Mouse (Mus musculus): ENCODE measurements around the gene Pabpc4. TPM values are rescaled to one million over a fixed set of nuclear protein-coding genes. Genes with fewer than 3 reads are reported as not detected.

Pabpc4 gene
- polyA plus RNA-seq (2014; fragmentation: Nextera tagmentation; extraction: Ambion mirVana), result 60.4 and 60.8 TPM in 2 replicates

- Histone ChIP-seq H3K27me3 (replicated peaks; ENCODE audit: control insufficient read depth, insufficient read depth, low read length) (no peaks in the 10 kb centered on the region), H3K27ac (replicated peaks; ENCODE audit: low read depth, low read length) (no peak within 1 kb of the TSS), H3K4me2 (ENCODE audit: low read depth, low read length) (no peak within 1 kb of the TSS), H3K9me3 (ENCODE audit: control insufficient read depth, low read length) (no peaks in the 10 kb centered on the region), H3K9ac (ENCODE audit: low read depth, low read length) (no peak within 1 kb of the TSS), H3K4me3 (ENCODE audit: low read depth, low read length) (no peak within 1 kb of the TSS), H3K36me3 (ENCODE audit: control insufficient read depth, insufficient read depth, low read length) (no peaks in the 10 kb centered on the region), H3K4me1 (ENCODE audit: control insufficient read depth, insufficient read depth, low read length) (no peaks in the 10 kb centered on the region)
- 74% methylated on average over 5 of the region's 5 CpGs for WGBS
- DNase-seq (ENCODE audit: low spot score) (no peak), ATAC-seq (ENCODE audit: low read depth) (no peak)
Observed at GRCm38 (mm10) chr4:123261721-123262401, at the start of gene Pabpc4. Pabpc4 (plus strand) TSS chr4:123262351.

GRCm38 (mm10) chr4:123213975-123214374 lies 48.2 kb upstream of the Pabpc4 start:
- no peak for ATAC-seq (ENCODE audit: low read depth)
- 86% methylated on average over 9 of the region's 9 CpGs for WGBS

GRCm38 (mm10) chr4:123215367-123215766 lies 46.8 kb upstream of the Pabpc4 start:
- WGBS, result 61% methylated on average over 1 of the region's 1 CpGs
- no peaks in the 10 kb centered on the region for H3K27me3 ChIP-seq (replicated peaks; ENCODE audit: control insufficient read depth, insufficient read depth, low read length)

More at GRCm38 (mm10) chr4:123213975-123214374, 48.2 kb upstream of the Pabpc4 start:
- no peak for DNase-seq (ENCODE audit: low spot score)
- Histone ChIP-seq H3K27ac (replicated peaks; ENCODE audit: low read depth, low read length) (no peak overlapping the region), H3K4me1 (ENCODE audit: control insufficient read depth, insufficient read depth, low read length) (no peaks in the 10 kb centered on the region), H3K9me3 (ENCODE audit: control insufficient read depth, low read length) (no peaks in the 10 kb centered on the region), H3K4me2 (ENCODE audit: low read depth, low read length) (no peak overlapping the region), H3K27me3 (replicated peaks; ENCODE audit: control insufficient read depth, insufficient read depth, low read length) (no peaks in the 10 kb centered on the region), H3K36me3 (ENCODE audit: control insufficient read depth, insufficient read depth, low read length) (no peaks in the 10 kb centered on the region), H3K4me3 (ENCODE audit: low read depth, low read length) (no peak overlapping the region), H3K9ac (ENCODE audit: low read depth, low read length) (no peak overlapping the region)

GRCm38 (mm10) chr4:123216782-123217181 lies 45.4 kb upstream of the Pabpc4 start:
- H3K4me2 ChIP-seq (ENCODE audit: low read depth, low read length), result no peak overlapping the region
- no peak overlapping the region for H3K9ac ChIP-seq (ENCODE audit: low read depth, low read length)
- no peaks in the 10 kb centered on the region for H3K36me3 ChIP-seq (ENCODE audit: control insufficient read depth, insufficient read depth, low read length)
- H3K4me1 ChIP-seq (ENCODE audit: control insufficient read depth, insufficient read depth, low read length), result no peaks in the 10 kb centered on the region
- H3K4me3 ChIP-seq (ENCODE audit: low read depth, low read length), result no peak overlapping the region
- H3K9me3 ChIP-seq (ENCODE audit: control insufficient read depth, low read length), result no peaks in the 10 kb centered on the region
- no peak overlapping the region for H3K27ac ChIP-seq (replicated peaks; ENCODE audit: low read depth, low read length)
- 11% methylated on average over 1 of the region's 1 CpGs for WGBS
- DNase-seq (ENCODE audit: low spot score), result no peak
- ATAC-seq (ENCODE audit: low read depth), result no peak
- H3K27me3 ChIP-seq (replicated peaks; ENCODE audit: control insufficient read depth, insufficient read depth, low read length), result no peaks in the 10 kb centered on the region

More at GRCm38 (mm10) chr4:123215367-123215766, 46.8 kb upstream of the Pabpc4 start:
- H3K4me3 ChIP-seq (ENCODE audit: low read depth, low read length), result no peak overlapping the region
- ATAC-seq (ENCODE audit: low read depth) (no peak), DNase-seq (ENCODE audit: low spot score) (no peak)
- H3K4me2 ChIP-seq (ENCODE audit: low read depth, low read length), result no peak overlapping the region
- no peak overlapping the region for H3K27ac ChIP-seq (replicated peaks; ENCODE audit: low read depth, low read length)
- no peaks in the 10 kb centered on the region for H3K9me3 ChIP-seq (ENCODE audit: control insufficient read depth, low read length)
- H3K36me3 ChIP-seq (ENCODE audit: control insufficient read depth, insufficient read depth, low read length), result no peaks in the 10 kb centered on the region
- H3K4me1 ChIP-seq (ENCODE audit: control insufficient read depth, insufficient read depth, low read length), result no peaks in the 10 kb centered on the region
- no peak overlapping the region for H3K9ac ChIP-seq (ENCODE audit: low read depth, low read length)

- Histone ChIP-seq H3K4me3 (ENCODE audit: low read depth, low read length) (no peak overlapping the region), H3K4me2 (ENCODE audit: low read depth, low read length) (no peak overlapping the region), H3K9me3 (ENCODE audit: control insufficient read depth, low read length) (no peaks in the 10 kb centered on the region), H3K9ac (ENCODE audit: low read depth, low read length) (no peak overlapping the region), H3K27me3 (replicated peaks; ENCODE audit: control insufficient read depth, insufficient read depth, low read length) (no peaks in the 10 kb centered on the region), H3K27ac (replicated peaks; ENCODE audit: low read depth, low read length) (no peak overlapping the region), H3K36me3 (ENCODE audit: control insufficient read depth, insufficient read depth, low read length) (no peaks in the 10 kb centered on the region), H3K4me1 (ENCODE audit: control insufficient read depth, insufficient read depth, low read length) (no peaks in the 10 kb centered on the region)
- ATAC-seq (ENCODE audit: low read depth) (peak; percentile 89), DNase-seq (ENCODE audit: low spot score) (peak; percentile 55)
- WGBS, result 70% methylated on average over 15 of the region's 15 CpGs
Observed at GRCm38 (mm10) chr4:123219720-123220357, 42.3 kb upstream of the Pabpc4 start.

GRCm38 (mm10) chr4:123220637-123221036 lies 41.5 kb upstream of the Pabpc4 start:
- WGBS, result 71% methylated on average over 4 of the region's 4 CpGs
- Histone ChIP-seq H3K27me3 (replicated peaks; ENCODE audit: control insufficient read depth, insufficient read depth, low read length) (no peaks in the 10 kb centered on the region), H3K36me3 (ENCODE audit: control insufficient read depth, insufficient read depth, low read length) (no peaks in the 10 kb centered on the region), H3K4me3 (ENCODE audit: low read depth, low read length) (no peak overlapping the region), H3K4me1 (ENCODE audit: control insufficient read depth, insufficient read depth, low read length) (no peaks in the 10 kb centered on the region), H3K9ac (ENCODE audit: low read depth, low read length) (no peak overlapping the region), H3K9me3 (ENCODE audit: control insufficient read depth, low read length) (no peaks in the 10 kb centered on the region), H3K27ac (replicated peaks; ENCODE audit: low read depth, low read length) (no peak overlapping the region), H3K4me2 (ENCODE audit: low read depth, low read length) (no peak overlapping the region)
- ATAC-seq (ENCODE audit: low read depth), result no peak
- no peak for DNase-seq (ENCODE audit: low spot score)

- Histone ChIP-seq H3K4me3 (ENCODE audit: low read depth, low read length) (no peak overlapping the region), H3K4me2 (ENCODE audit: low read depth, low read length) (no peak overlapping the region), H3K9me3 (ENCODE audit: control insufficient read depth, low read length) (no peaks in the 10 kb centered on the region), H3K4me1 (ENCODE audit: control insufficient read depth, insufficient read depth, low read length) (peaks cover 5% of the 10 kb centered on the region; the same call in 1 of the 2 replicates), H3K36me3 (ENCODE audit: control insufficient read depth, insufficient read depth, low read length) (no peaks in the 10 kb centered on the region), H3K27ac (replicated peaks; ENCODE audit: low read depth, low read length) (no peak overlapping the region), H3K27me3 (replicated peaks; ENCODE audit: control insufficient read depth, insufficient read depth, low read length) (no peaks in the 10 kb centered on the region), H3K9ac (ENCODE audit: low read depth, low read length) (no peak overlapping the region)
- no peak for ATAC-seq (ENCODE audit: low read depth)
- DNase-seq (ENCODE audit: low spot score), result no peak
- WGBS, result 48% methylated on average over 3 of the region's 3 CpGs
Observed at GRCm38 (mm10) chr4:123223309-123223708, 38.8 kb upstream of the Pabpc4 start.

- H3K27ac ChIP-seq (replicated peaks; ENCODE audit: low read depth, low read length), result no peak overlapping the region
- H3K4me3 ChIP-seq (ENCODE audit: low read depth, low read length), result no peak overlapping the region
- no peaks in the 10 kb centered on the region for H3K36me3 ChIP-seq (ENCODE audit: control insufficient read depth, insufficient read depth, low read length)
- H3K4me2 ChIP-seq (ENCODE audit: low read depth, low read length), result no peak overlapping the region
- H3K9me3 ChIP-seq (ENCODE audit: control insufficient read depth, low read length), result no peaks in the 10 kb centered on the region
- WGBS, result 52% methylated on average over 10 of the region's 10 CpGs
- no peak overlapping the region for H3K9ac ChIP-seq (ENCODE audit: low read depth, low read length)
- no peaks in the 10 kb centered on the region for H3K27me3 ChIP-seq (replicated peaks; ENCODE audit: control insufficient read depth, insufficient read depth, low read length)
- peaks cover 5% of the 10 kb centered on the region; the same call in 1 of the 2 replicates for H3K4me1 ChIP-seq (ENCODE audit: control insufficient read depth, insufficient read depth, low read length)
- DNase-seq (ENCODE audit: low spot score) (peak; percentile 83), ATAC-seq (ENCODE audit: low read depth) (peak; percentile 81; the same call in 1 of the 2 replicates)
Observed at GRCm38 (mm10) chr4:123225718-123226403, 36.3 kb upstream of the Pabpc4 start.
